Mouse (Mus musculus) urinary bladder, postnatal 10 days (tissue): ENCODE measurements around the gene Shb.

Experiments used
- DNase-seq: peaks from one replicate; pipeline ENCODE4 v3.0.0; 2022; ENCODE audit warnings: low spot score

Shb gene

DNA sequence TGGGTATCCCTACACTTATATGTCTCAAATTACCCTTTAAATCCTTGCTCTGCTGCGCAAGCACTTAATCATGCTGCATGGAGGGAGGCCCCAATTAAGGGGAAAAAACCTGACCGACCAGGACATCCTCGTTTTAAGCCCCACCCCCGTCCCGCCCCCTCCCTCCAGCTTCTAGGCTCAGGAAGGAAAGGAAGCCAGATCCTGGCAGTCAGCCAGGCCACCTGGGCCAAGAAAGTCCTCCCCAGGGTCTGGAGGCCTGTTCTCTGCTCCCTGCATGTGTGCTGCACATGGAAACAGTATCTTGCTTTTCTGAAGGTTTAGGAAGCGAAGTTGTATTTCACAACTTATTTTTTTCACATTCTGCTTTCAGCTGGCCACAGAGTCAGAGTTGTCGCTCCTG is at the start of gene Shb:
Gene Shb (minus strand): TSS at position 96 of the 400 bp plus-strand sequence.
- DNase-seq = peak; percentile 56

GRCm38 (mm10) chr4:45581095-45581494 is 48.8 kb upstream of the Shb start:
- no peak for DNase-seq

DNA sequence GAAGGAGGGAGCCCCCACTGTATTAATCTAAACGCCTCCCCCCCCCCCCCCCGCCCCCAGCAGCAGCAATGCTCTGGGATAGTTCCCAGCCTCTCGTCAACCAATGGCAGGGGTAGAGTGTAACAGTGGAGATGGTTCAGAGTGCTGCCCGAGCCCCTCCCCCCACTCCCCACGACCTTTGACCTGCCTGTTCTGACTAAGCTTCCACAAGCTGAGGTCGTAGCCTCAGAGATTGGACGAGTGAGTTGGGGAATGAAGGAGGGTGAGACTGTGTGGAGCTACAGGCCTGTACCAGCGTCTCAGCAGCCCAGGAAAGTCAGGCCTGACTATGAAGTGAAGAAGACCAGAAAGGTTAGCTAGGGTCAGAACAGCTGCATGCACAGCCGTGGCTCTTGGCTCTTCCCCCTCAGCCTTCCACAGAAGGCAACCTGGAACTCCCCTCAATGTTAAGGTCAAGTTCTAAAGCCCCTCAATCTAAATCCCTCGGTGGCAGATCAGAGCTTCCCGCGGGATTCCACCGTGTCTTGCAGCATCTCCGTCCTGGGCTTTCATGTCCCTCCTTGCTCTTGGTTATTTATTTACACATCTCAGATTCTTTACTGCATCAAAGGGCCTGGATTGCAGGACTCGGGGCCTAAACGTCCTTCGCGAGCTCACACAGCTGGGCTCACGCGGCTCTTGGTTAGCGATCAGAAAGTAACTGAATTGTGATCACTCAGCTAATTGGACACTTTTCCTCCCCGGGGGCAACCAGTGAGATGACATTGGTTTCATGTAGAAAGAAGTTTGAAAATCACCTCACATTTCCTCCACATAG is 46.5 kb upstream of the Shb start:
- no peak for DNase-seq

- DNase-seq = no peak
These were observed 45.4 kb upstream of the Shb start for GRCm38 (mm10) chr4:45577631-45578030.

GRCm38 (mm10) chr4:45574614-45575169 is 42.4 kb upstream of the Shb start:
- DNase-seq = no peak

GRCm38 (mm10) chr4:45569521-45569920 is 37.3 kb upstream of the Shb start:
- DNase-seq = no peak

DNA sequence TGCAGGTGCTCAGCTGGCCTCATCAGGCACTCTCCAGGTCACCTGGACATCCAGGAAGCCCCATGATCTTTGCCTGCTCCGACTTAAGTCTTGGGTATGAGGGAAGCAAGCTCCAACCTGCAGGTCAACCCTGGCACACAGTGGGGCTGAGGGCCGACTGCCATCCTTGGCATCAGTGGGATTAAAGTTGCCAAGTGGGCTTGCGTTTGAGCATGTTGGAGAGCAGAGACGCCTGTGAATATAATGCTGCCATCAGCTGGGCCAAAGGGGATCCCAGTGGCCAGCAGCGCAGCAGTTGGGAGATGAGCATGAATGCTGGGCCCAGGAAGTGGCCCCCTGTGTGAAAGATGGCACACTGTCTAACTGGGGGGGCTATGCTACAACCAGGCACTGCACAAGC is 25.9 kb upstream of the Shb start:
- no peak for DNase-seq

DNA sequence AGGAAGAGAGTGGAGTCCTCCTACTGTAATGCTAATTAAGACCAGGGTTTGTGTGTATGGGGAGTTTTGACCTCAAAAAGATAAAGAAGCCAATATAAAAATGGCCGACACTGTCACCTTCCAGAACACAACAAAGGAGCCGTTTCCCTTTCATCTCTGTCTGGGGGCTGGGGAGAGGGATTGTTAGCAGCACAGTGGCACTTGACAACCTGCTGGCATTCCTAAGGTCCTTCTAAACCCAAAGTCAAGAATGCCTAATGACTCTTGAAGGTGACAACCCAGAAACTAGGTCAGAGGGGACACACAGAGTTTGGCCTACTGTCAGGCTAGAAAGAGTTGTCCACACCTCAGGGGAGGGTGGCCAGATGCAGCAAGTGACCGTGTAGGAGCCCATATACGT is 20.3 kb upstream of the Shb start:
- DNase-seq = no peak

DNA sequence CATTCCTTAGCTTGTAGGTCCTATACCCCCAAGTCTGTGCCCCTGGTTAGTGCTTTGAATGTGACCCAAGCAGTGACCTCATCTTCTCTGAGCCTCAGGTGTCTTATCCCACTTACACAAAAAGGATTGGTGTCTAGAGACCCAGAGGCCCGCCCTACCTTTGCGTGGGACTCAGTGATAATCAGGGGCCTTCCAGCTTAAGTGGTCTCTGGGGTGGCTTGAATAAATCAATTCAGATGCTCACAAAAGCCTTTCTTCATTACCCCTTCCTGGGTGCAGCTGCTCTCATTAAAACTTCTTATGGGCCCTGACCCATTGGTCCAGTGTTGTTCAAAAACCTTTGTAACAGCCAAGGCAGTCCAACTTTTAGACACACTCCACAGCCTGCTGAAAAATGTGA is 18.7 kb upstream of the Shb start:
- DNase-seq = no peak

GRCm38 (mm10) chr4:45549514-45549913 is 17.2 kb upstream of the Shb start:
- no peak for DNase-seq

GRCm38 (mm10) chr4:45545851-45546250 is 13.6 kb upstream of the Shb start:
- no peak for DNase-seq

DNA sequence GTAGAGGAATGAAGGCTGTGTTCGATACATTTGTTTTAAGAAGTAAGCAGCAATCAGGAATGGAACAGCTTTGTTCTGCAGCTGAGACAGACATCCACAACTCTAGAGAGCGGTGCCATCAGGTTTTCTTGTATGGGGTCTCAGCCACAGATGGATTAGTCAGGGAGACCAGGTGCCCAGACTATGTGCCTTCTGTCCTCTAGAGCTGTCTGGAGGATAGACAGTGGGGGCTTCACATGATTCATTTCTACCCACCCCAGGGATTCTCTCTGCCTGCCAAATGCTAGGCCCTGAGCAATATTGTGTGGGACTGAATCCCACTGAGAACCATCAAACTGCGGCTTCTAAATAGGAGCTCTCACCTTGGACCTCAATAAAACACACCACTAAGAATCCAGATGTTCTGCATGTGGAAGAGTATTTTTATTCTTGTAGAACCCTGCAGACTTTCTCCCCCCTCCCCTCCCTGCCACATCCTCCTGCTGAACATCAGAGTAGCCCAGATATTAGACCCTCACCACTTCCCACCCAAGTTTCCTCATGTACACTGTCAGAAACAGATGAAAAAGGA is 11.3 kb upstream of the Shb start:
- no peak for DNase-seq

GRCm38 (mm10) chr4:45540151-45540933 is 8.1 kb upstream of the Shb start:
- DNase-seq = no peak

GRCm38 (mm10) chr4:45539187-45539586 is 6.9 kb upstream of the Shb start:
- DNase-seq = no peak

GRCm38 (mm10) chr4:45533436-45533940 is 1.2 kb upstream of the Shb start:
- DNase-seq = no peak

DNA sequence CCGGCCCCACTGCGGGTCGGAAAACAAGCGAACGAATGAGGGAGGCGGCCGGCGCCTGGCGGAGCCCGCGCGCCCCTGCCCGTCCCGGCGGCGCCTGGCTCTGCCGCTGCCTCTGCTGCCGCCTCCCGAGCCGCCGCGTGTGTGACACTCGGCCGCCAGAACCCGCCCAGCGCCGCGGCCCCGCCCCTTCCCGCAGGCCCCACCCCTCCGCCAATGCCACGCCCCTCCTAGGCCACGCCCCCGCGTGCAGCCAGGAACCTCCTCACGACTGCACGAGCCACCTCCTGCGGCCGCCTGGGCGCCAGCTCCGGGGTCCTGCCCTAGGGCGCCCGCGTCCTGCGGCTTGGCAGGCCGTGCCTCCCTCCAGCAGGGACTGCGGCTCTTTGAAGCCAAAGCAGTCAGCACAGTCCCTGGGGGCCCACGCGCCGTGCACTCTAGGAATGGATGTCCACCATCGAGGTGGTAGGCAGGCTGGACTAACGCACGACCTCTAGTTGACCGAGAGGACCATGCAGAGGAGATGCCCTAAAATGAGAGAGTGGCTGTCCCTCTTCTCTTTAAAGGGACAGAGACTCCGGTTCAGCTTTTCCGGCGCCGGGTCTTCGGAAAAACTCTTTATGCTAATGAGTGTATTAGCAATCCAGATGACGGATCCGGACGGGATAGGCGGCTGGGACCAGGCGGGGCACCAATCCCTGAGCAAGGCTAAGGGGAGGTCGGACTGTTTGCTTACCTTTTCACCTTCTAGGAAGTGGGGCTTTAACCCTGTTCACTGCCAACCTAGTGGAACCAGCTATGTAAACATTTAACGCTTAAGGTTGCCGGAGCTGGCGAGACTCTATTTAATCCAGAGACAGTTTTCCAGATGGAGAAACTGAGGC is 1.4 kb downstream of the Shb start:
- peak; percentile 84 for DNase-seq

GRCm38 (mm10) chr4:45529986-45530597 is 2.2 kb downstream of the Shb start:
- no peak for DNase-seq

- DNase-seq = no peak
These were observed 2.9 kb downstream of the Shb start for GRCm38 (mm10) chr4:45529201-45529985.

DNA sequence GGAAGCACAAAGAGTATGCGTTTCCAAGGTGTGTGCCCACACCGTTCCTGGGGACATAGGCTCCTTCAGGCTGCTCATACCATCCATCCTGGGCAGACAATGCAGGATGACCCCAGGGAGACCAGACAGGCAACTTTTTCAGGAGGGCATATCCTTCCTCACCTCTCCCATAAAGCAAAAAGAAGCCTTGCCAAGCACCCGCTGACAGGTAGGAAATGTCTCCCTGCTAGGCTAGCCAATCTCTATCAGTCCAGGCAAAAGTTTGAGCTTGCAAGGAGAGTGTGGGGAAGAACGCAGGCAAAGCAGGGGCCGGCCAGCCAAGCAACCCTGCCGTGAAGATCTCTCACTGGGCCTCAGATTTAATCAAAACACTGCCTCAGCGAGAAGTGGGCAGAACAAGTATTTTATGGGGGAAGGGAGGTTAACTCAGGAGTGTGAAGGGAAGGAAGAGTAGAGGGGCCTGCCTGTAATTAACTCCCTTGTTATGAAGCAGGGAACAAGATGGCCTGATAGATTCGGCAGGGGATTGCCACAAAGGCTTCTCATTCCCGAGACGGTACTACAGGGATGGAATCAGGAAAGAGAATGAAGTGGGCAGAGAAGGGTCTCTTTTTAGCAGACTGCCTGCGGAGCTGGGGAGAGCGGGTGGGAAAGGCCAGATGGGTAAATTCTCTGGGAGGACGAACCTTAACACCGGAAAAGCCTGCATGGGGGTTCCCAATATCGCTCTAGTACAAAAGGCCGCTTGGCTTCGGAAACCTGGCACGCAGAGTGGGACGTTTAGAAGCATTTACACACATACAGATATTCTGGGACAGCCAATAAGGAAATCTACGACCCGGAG is 3.7 kb downstream of the Shb start:
- no peak for DNase-seq
